Mouse (Mus musculus) MEL (cell line): ENCODE measurements around the gene Irf2bp2. TPM values are rescaled to one million over a fixed set of nuclear protein-coding genes. Genes with fewer than 3 reads are reported as not detected.

ENCODE experiments used
- DNase-seq: peaks from one replicate; pipeline ENCODE4 v3.0.0; 2011; ENCODE audit warnings: low read depth, low spot score
- H3K27ac ChIP-seq: 2 replicates; pipeline ENCODE4 v1.5.1; 2012; ENCODE audit warnings: low read depth, mild to moderate bottlenecking, control low read depth, low read length, moderate library complexity; ENCODE audit not compliant: control insufficient read depth
- H3K27me3 ChIP-seq, 2 experiments: fragments of 150-350 bp in 1 of 2; sonication (generic) in 1 of 2; 2 replicates each; pipeline ENCODE4 v1.6.1; 2012; ENCODE audit warnings: low read length in 2 of 2, mild to moderate bottlenecking in 2 of 2, improper control_type of control experiment in 1 of 2, moderate library complexity in 1 of 2; ENCODE audit not compliant: insufficient read depth in 2 of 2, control insufficient read depth in 1 of 2
- H3K36me3 ChIP-seq, 2 experiments: 2 replicates each; pipeline ENCODE4 v1.6.1; 2012 to 2014; ENCODE audit warnings: low read length in 2 of 2, improper control_type of control experiment in 1 of 2, inconsistent platforms in 1 of 2, mild to moderate bottlenecking in 1 of 2; ENCODE audit not compliant: insufficient read depth in 2 of 2, control insufficient read depth in 1 of 2
- H3K4me1 ChIP-seq, 2 experiments: fragments of 150-350 bp in 1 of 2; sonication (generic) in 1 of 2; 2 replicates each; pipeline ENCODE4 v1.6.1; 2012; ENCODE audit warnings: low read length in 2 of 2, improper control_type of control experiment in 1 of 2, mild to moderate bottlenecking in 1 of 2; ENCODE audit not compliant: insufficient read depth in 2 of 2, control insufficient read depth in 1 of 2
- H3K4me3 ChIP-seq, 2 experiments: fragments of 150-350 bp in 1 of 2; sonication (generic) in 1 of 2; 2 replicates each; pipeline ENCODE4 v1.5.1; 2012; ENCODE audit warnings: low read depth in 2 of 2, low read length in 2 of 2, mild to moderate bottlenecking in 2 of 2, moderate library complexity in 2 of 2, control low read depth in 1 of 2, improper control_type of control experiment in 1 of 2; ENCODE audit not compliant: control insufficient read depth in 1 of 2, insufficient read depth in 1 of 2
- H3K79me2 ChIP-seq: 2 replicates; pipeline ENCODE4 v1.6.1; 2012; ENCODE audit warnings: mild to moderate bottlenecking, low read length, moderate library complexity; ENCODE audit not compliant: control insufficient read depth, poor library complexity, insufficient read depth
- H3K9ac ChIP-seq: 2 replicates; pipeline ENCODE4 v1.6.1; 2012; ENCODE audit warnings: low read depth, mild to moderate bottlenecking, control low read depth, low read length, moderate library complexity; ENCODE audit not compliant: control insufficient read depth, poor library complexity, severe bottlenecking
- H3K9me3 ChIP-seq: fragments of 150-350 bp; sonication (generic); replicated peaks from 2 replicates; pipeline ENCODE4 v1.6.1; 2012; ENCODE audit warnings: mild to moderate bottlenecking, low read length, improper control_type of control experiment, moderate library complexity; ENCODE audit not compliant: insufficient read depth
- CHD1 ChIP-seq: IDR thresholded peaks from 2 replicates; pipeline ENCODE4 v1.6.1; 2012; ENCODE audit warnings: low read depth, mild to moderate bottlenecking, inconsistent platforms, low read length, improper control_type of control experiment
- CTCF ChIP-seq, 3 experiments: IDR thresholded peaks in 2 of 3; conservative IDR thresholded peaks in 1 of 3; 2 replicates each; pipeline ENCODE4 v1.5.1; 2011 to 2012; ENCODE audit warnings: low read length in 3 of 3, low read depth in 2 of 3, mild to moderate bottlenecking in 2 of 3, improper control_type of control experiment in 1 of 3, inconsistent platforms in 1 of 3, mixed read lengths in 1 of 3, moderate library complexity in 1 of 3; ENCODE audit not compliant: control insufficient read depth in 1 of 3, insufficient read depth in 1 of 3, poor library complexity in 1 of 3, severe bottlenecking in 1 of 3
- E2F4 ChIP-seq: IDR thresholded peaks from 2 replicates; pipeline ENCODE4 v1.6.1; 2011; ENCODE audit warnings: low read depth, low read length, improper control_type of control experiment, borderline replicate concordance
- ELF1 ChIP-seq: IDR thresholded peaks from 2 replicates; pipeline ENCODE4 v1.6.1; 2014; ENCODE audit warnings: low read depth, mild to moderate bottlenecking, inconsistent platforms, low read length, improper control_type of control experiment, moderate library complexity
- EP300 ChIP-seq, 2 experiments: IDR thresholded peaks; 2 replicates each; pipeline ENCODE4 v1.6.1; 2011; ENCODE audit warnings: improper control_type of control experiment in 2 of 2, low read length in 2 of 2, low read depth in 1 of 2, mild to moderate bottlenecking in 1 of 2
- ETS1 ChIP-seq: IDR thresholded peaks from 2 replicates; pipeline ENCODE4 v1.6.1; 2012; ENCODE audit warnings: low read depth, mild to moderate bottlenecking, inconsistent platforms, low read length, improper control_type of control experiment, moderate library complexity
- GABPA ChIP-seq: IDR thresholded peaks from 2 replicates; pipeline ENCODE4 v1.6.1; 2012; ENCODE audit warnings: low read depth, mild to moderate bottlenecking, inconsistent platforms, low read length, improper control_type of control experiment, moderate library complexity
- HCFC1 ChIP-seq: IDR thresholded peaks from 2 replicates; pipeline ENCODE4 v1.6.1; 2012; ENCODE audit warnings: low read depth, mild to moderate bottlenecking, inconsistent platforms, low read length, improper control_type of control experiment, moderate library complexity
- JUND ChIP-seq: IDR thresholded peaks from 2 replicates; pipeline ENCODE4 v1.6.1; 2011; ENCODE audit warnings: low read depth, mild to moderate bottlenecking, improper control_type of control experiment, low read length
- KAT2A ChIP-seq: conservative IDR thresholded peaks from 2 replicates; pipeline ENCODE4 v1.6.1; 2012; ENCODE audit warnings: low read depth, low read length, improper control_type of control experiment, inconsistent platforms
- MAFK ChIP-seq: IDR thresholded peaks from 2 replicates; pipeline ENCODE4 v1.6.1; 2011; ENCODE audit warnings: low read depth, mild to moderate bottlenecking, low read length, improper control_type of control experiment, borderline replicate concordance
- MAX ChIP-seq: IDR thresholded peaks from 2 replicates; pipeline ENCODE4 v1.6.1; 2011; ENCODE audit warnings: low read length, improper control_type of control experiment
- MAZ ChIP-seq: IDR thresholded peaks from 2 replicates; pipeline ENCODE4 v1.6.1; 2012; ENCODE audit warnings: low read depth, mild to moderate bottlenecking, inconsistent platforms, low read length, improper control_type of control experiment
- MEF2A ChIP-seq: IDR thresholded peaks from 2 replicates; pipeline ENCODE4 v1.6.1; 2014; ENCODE audit warnings: low read depth, mild to moderate bottlenecking, inconsistent platforms, low read length, improper control_type of control experiment; ENCODE audit not compliant: poor library complexity, insufficient replicate concordance, severe bottlenecking; ENCODE audit errors: extremely low read depth
- MXI1 ChIP-seq: IDR thresholded peaks from 2 replicates; pipeline ENCODE4 v1.6.1; 2011; ENCODE audit warnings: mild to moderate bottlenecking, low read depth, low read length, improper control_type of control experiment
- POLR2AphosphoS5 ChIP-seq: IDR thresholded peaks from 2 replicates; pipeline ENCODE4 v1.6.1; 2012; ENCODE audit warnings: low read depth, borderline replicate concordance, mild to moderate bottlenecking, inconsistent platforms, low read length, moderate library complexity, mixed read lengths
- SMC3 ChIP-seq: IDR thresholded peaks from 2 replicates; pipeline ENCODE4 v1.6.1; 2011; ENCODE audit warnings: low read depth, low read length, improper control_type of control experiment
- TAL1 ChIP-seq: IDR thresholded peaks from 2 replicates; pipeline ENCODE4 v1.6.1; 2012; ENCODE audit warnings: mild to moderate bottlenecking, inconsistent platforms, low read length, moderate library complexity, mixed read lengths
- TCF12 ChIP-seq: IDR thresholded peaks from 2 replicates; pipeline ENCODE4 v1.6.1; 2014; ENCODE audit warnings: low read depth, mild to moderate bottlenecking, inconsistent platforms, low read length, improper control_type of control experiment, moderate library complexity
- UBTF ChIP-seq: IDR thresholded peaks from 2 replicates; pipeline ENCODE4 v1.6.1; 2012; ENCODE audit warnings: low read depth, mild to moderate bottlenecking, inconsistent platforms, low read length, improper control_type of control experiment, moderate library complexity, borderline replicate concordance; ENCODE audit not compliant: insufficient read depth
- USF1 ChIP-seq: IDR thresholded peaks from 2 replicates; pipeline ENCODE4 v1.6.1; 2014; ENCODE audit warnings: low read depth, mild to moderate bottlenecking, inconsistent platforms, low read length, improper control_type of control experiment, moderate library complexity
- USF2 ChIP-seq, 2 experiments: IDR thresholded peaks; 2 replicates each; pipeline ENCODE4 v1.6.1; 2011 to 2012; ENCODE audit warnings: improper control_type of control experiment in 2 of 2, low read length in 2 of 2, borderline replicate concordance in 1 of 2, inconsistent platforms in 1 of 2, low read depth in 1 of 2, mild to moderate bottlenecking in 1 of 2; ENCODE audit not compliant: insufficient read depth in 1 of 2
- ZKSCAN1 ChIP-seq: IDR thresholded peaks from 2 replicates; pipeline ENCODE4 v1.6.1; 2012; ENCODE audit warnings: low read depth, mild to moderate bottlenecking, inconsistent platforms, low read length, improper control_type of control experiment, moderate library complexity
- ZMIZ1 ChIP-seq: IDR thresholded peaks from 2 replicates; pipeline ENCODE4 v1.6.1; 2012; ENCODE audit warnings: low read depth, mild to moderate bottlenecking, inconsistent platforms, low read length, improper control_type of control experiment, moderate library complexity
- ZNF384 ChIP-seq: IDR thresholded peaks from 2 replicates; pipeline ENCODE4 v1.6.1; 2012; ENCODE audit warnings: low read depth, mild to moderate bottlenecking, inconsistent platforms, low read length, improper control_type of control experiment
- polyA plus RNA-seq, 2 experiments: library from polyadenylated mRNA; stranded (reverse) in 1 of 2; unstranded in 1 of 2; fragments of >175 nt in 1 of 2; fragments of >200 nt in 1 of 2; gene quantifications; 2 replicates each; pipeline versions ENCODE4 v1.2.1 to v1.2.4; 2012; ENCODE audit warnings: low replicate concordance in 2 of 2, low read depth in 1 of 2; ENCODE audit not compliant: insufficient read length in 2 of 2, insufficient read depth in 1 of 2, missing spikeins in 1 of 2
- total RNA-seq: library from RNA; depleted of rRNA; stranded (reverse); fragments of 300-350 nt; gene quantifications from 2 replicates; pipeline ENCODE4 v1.2.3, GENCODE M21; 2012

The Irf2bp2 gene
- total and polyA plus RNA-seq, 3 experiments, result 17.1 to 30.4 TPM; not detected in 1

DNA sequence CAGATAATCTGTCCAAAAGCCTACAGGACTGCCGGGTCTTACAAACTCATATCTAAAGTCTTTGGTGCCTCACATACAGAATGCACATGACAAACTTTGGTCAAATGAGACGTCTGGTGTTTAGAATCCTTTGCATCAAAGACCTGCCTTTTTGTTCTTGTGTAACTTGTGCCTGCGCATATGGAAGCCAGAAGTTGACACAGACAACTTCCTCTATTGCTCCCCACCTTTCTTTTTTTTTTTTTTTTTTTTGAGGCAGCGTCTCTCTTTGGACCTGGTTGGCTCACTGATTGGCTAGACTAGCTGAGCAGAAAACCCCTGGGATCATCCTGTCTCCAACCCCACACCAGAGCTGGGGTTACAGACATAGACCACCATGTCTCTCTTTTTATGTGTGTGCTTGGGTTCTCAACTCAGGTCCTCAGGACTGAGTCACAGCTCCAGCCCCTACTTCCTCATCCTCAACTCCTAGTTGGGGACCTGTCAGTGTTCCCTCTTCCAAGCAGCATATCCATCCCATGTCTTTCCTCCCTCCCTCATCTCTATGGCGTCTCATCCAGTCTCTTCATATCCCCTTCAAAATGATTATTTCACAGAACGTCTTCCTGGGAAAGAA is 20.6 kb downstream of the Irf2bp2 start:
- H3K9ac ChIP-seq, result peak overlapping the region; percentile 38
- no peak overlapping the region for H3K4me3 ChIP-seq
- no peak overlapping the region for H3K27ac ChIP-seq
- peaks cover 0 to 5% of the 10 kb centered on the region in 2 experiments; a peak in 2 of 4 replicates for H3K36me3 ChIP-seq
- H3K79me2 ChIP-seq, result no peaks in the 10 kb centered on the region
- DNase-seq, result peak; percentile 63
- H3K27me3 ChIP-seq, result no peaks in the 10 kb centered on the region
- TF ChIP-seq CHD1 (no peak), EP300 (IDR thresholded peaks at IDR 0.05; ENCODE audit: low read depth in 1 of 2, low read length in 2 of 2) (peak in 1 of 2 experiments; percentile 15; a peak in 1 of 4 replicates), ELF1 (no peak), HCFC1 (no peak), ETS1 (peak; percentile 16; the same call in 1 of the 2 replicates), CTCF (IDR thresholded peaks at IDR 0.05 in 2 of 3, conservative IDR thresholded peaks at IDR 0.05 in 1 of 3; ENCODE audit: control insufficient read depth in 1 of 3, insufficient read depth in 1 of 3, low read depth in 2 of 3, low read length in 3 of 3, poor library complexity in 1 of 3, severe bottlenecking in 1 of 3) (no peak), ZKSCAN1 (no peak), GABPA (no peak), JUND (no peak), KAT2A (no peak), ZNF384 (peak; percentile 96), USF1 (no peak), MAZ (peak; percentile 59; the same call in 1 of the 2 replicates)
- H3K9me3 ChIP-seq, result no peaks in the 10 kb centered on the region
- H3K4me1 ChIP-seq, result peaks cover 0 to 4% of the 10 kb centered on the region in 2 experiments; a peak in 2 of 4 replicates

DNA sequence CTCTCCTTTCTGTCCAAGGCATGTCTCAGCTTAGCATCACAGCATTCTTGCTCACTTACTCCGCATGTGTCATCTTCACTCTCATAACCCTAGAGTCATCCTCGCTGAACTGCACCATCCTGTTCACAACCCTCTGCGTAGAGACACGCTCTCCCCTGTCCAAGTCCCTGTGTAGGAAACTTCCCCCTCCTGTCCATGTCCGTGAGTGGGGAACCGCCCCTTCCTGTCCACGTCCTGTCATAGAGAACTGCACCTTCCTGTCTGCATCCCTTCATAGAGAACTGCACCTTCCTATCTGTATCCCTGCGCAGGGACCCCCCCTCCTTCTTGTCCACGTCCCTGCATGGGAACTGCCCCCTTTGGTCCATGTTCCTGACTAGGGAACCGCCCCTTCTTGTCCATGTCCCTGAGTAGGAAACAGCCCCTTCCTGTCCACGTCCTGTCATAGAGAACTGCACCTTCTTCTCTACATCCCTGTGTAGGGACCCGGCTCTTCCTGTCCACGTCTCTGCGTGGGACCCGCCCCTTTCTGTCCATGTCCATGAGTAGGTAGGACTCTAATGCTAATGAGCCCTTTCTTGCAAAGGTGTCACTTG is 22.6 kb downstream of the Irf2bp2 start:
- DNase-seq, result no peak
- no peak overlapping the region for H3K4me3 ChIP-seq
- H3K27me3 ChIP-seq, result no peaks in the 10 kb centered on the region
- TF ChIP-seq ELF1, result no peak
- no peak for TF ChIP-seq USF1
- no peak for TF ChIP-seq MAFK
- TF ChIP-seq ZMIZ1, result no peak
- TF ChIP-seq USF2 (IDR thresholded peaks at IDR 0.05; ENCODE audit: borderline replicate concordance in 1 of 2, insufficient read depth in 1 of 2, low read depth in 1 of 2, low read length in 2 of 2), result no peak
- no peak for TF ChIP-seq E2F4
- TF ChIP-seq TAL1, result no peak
- TF ChIP-seq ZKSCAN1, result no peak
- no peak for TF ChIP-seq ETS1
- TF ChIP-seq JUND, result no peak
- no peak for TF ChIP-seq MEF2A
- no peak for TF ChIP-seq CHD1
- TF ChIP-seq MAX, result no peak
- TF ChIP-seq SMC3, result no peak
- TF ChIP-seq MXI1, result no peak
- no peak for TF ChIP-seq TCF12
- TF ChIP-seq POLR2AphosphoS5, result no peak
- TF ChIP-seq MAZ, result no peak
- no peak for TF ChIP-seq UBTF
- H3K4me1 ChIP-seq, result peaks cover 0 to 4% of the 10 kb centered on the region in 2 experiments; a peak in 2 of 4 replicates
- H3K9me3 ChIP-seq, result no peaks in the 10 kb centered on the region
- no peaks in the 10 kb centered on the region for H3K79me2 ChIP-seq
- H3K27ac ChIP-seq, result no peak overlapping the region
- peaks cover 0 to 5% of the 10 kb centered on the region in 2 experiments; a peak in 2 of 4 replicates for H3K36me3 ChIP-seq
- no peak overlapping the region for H3K9ac ChIP-seq
